Mouse (Mus musculus) midbrain, postnatal 0 days (tissue): ENCODE data around the gene Drg1. TPM values are rescaled to one million over a fixed set of nuclear protein-coding genes. Genes with fewer than 3 reads are reported as not detected.

Experiments used
- ATAC-seq: fragments of 200-750 bp; cut with Nextera tagmentation; 2 replicates; pipeline ENCODE4 v1.8.0; 2017; ENCODE audit warnings: moderate number of reproducible peaks, mild to moderate bottlenecking, moderate TSS enrichment, moderate library complexity; ENCODE audit not compliant: low FRiP score
- DNase-seq: peaks from one replicate; pipeline ENCODE4 v3.0.0-alpha.2; 2015; ENCODE audit warnings: low spot score
- H3K27ac ChIP-seq: fragments of 300-500 bp; sonication (generic); 2 replicates; pipeline ENCODE4 v1.5.1; 2014; ENCODE audit warnings: low read depth, mild to moderate bottlenecking, low read length, mixed read lengths
- H3K27me3 ChIP-seq: fragments of 300-500 bp; sonication (generic); 2 replicates; pipeline ENCODE4 v1.6.1; 2014; ENCODE audit warnings: low read length, control low read depth, mixed read lengths; ENCODE audit not compliant: insufficient read depth
- H3K36me3 ChIP-seq: fragments of 300-500 bp; sonication (generic); 2 replicates; pipeline ENCODE4 v1.6.1; 2014; ENCODE audit warnings: low read length, control low read depth, mixed read lengths; ENCODE audit not compliant: insufficient read depth
- H3K4me1 ChIP-seq: fragments of 300-500 bp; sonication (generic); 2 replicates; pipeline ENCODE4 v1.6.1; 2014; ENCODE audit warnings: mild to moderate bottlenecking, control low read depth, antibody characterized with exemption, low read length, mixed read lengths; ENCODE audit not compliant: insufficient read depth
- H3K4me2 ChIP-seq: fragments of 300-500 bp; sonication (generic); 2 replicates; pipeline ENCODE4 v1.6.1; 2014; ENCODE audit warnings: low read depth, mild to moderate bottlenecking, low read length, mixed read lengths; ENCODE audit not compliant: poor library complexity, severe bottlenecking
- H3K4me3 ChIP-seq: fragments of 300-500 bp; sonication (generic); 2 replicates; pipeline ENCODE4 v1.5.1; 2014; ENCODE audit warnings: low read depth, mild to moderate bottlenecking, low read length, moderate library complexity
- H3K9ac ChIP-seq: fragments of 300-500 bp; sonication (generic); replicated peaks from 2 replicates; pipeline ENCODE4 v1.6.1; 2014; ENCODE audit warnings: mild to moderate bottlenecking, low read length, moderate library complexity, mixed read lengths; ENCODE audit not compliant: poor library complexity, severe bottlenecking
- H3K9me3 ChIP-seq: fragments of 300-500 bp; sonication (generic); 2 replicates; pipeline ENCODE4 v1.6.1; 2016; ENCODE audit warnings: low read length, control low read depth
- CTCF ChIP-seq: IDR thresholded peaks from 2 replicates; pipeline ENCODE4 v1.5.1; 2016; ENCODE audit warnings: antibody characterized with exemption, mild to moderate bottlenecking
- WGBS: fragments of 180-500 bp; shearing (Covaris S2); extraction: QIAGEN DNeasy Blood & Tissue Kit; methylation state at CpG from one replicate; pipeline ENCODE4 v1.1.7; 2014; 5-methylcytosine and 5-hydroxymethylcytosine counted together
- polyA plus RNA-seq: library from polyadenylated mRNA; unstranded; fragments of >200 nt; fragmentation: Nextera tagmentation; extraction: Ambion mirVana; gene quantifications from 2 replicates; pipeline ENCODE4 v1.2.1, GENCODE M21; 2015
- total RNA-seq: library from RNA; depleted of rRNA; stranded (reverse); fragments of >200 nt; gene quantifications from 2 replicates; pipeline ENCODE4 v1.2.3, GENCODE M21; 2014

Gene Drg1
- total and polyA plus RNA-seq, 2 experiments from 2014 or later, result 80.6 to 183 TPM

GRCm38 (mm10) chr11:3292062-3292421 lies 25.8 kb upstream of the Drg1 start:
- ATAC-seq, result no peak
- DNase-seq, result peak; percentile 43
- Histone ChIP-seq H3K4me1 (peaks cover 11% of the 10 kb centered on the region; the same call in 1 of the 2 replicates), H3K27me3 (no peaks in the 10 kb centered on the region), H3K9me3 (no peaks in the 10 kb centered on the region), H3K9ac (peak overlapping the region; percentile 84), H3K4me3 (peak overlapping the region; percentile 79), H3K4me2 (peak overlapping the region; percentile 100), H3K36me3 (peaks cover 35% of the 10 kb centered on the region), H3K27ac (peak overlapping the region; percentile 52)
- 0% methylated on average over 8 of the region's 8 CpGs for WGBS
- TF ChIP-seq CTCF, result no peak

GRCm38 (mm10) chr11:3291311-3292061 lies 25.3 kb upstream of the Drg1 start:
- H3K27ac ChIP-seq, result peak overlapping the region; percentile 100
- ATAC-seq (no peak), DNase-seq (no peak)
- H3K27me3 ChIP-seq, result no peaks in the 10 kb centered on the region
- H3K36me3 ChIP-seq, result peaks cover 29% of the 10 kb centered on the region
- H3K4me2 ChIP-seq, result peak overlapping the region; percentile 100
- H3K4me3 ChIP-seq, result peak overlapping the region; percentile 79
- no peaks in the 10 kb centered on the region for H3K9me3 ChIP-seq
- no peak for TF ChIP-seq CTCF
- WGBS, result 2% methylated on average over 26 of the region's 26 CpGs
- peak overlapping the region; percentile 84 for H3K9ac ChIP-seq
- peaks cover 11% of the 10 kb centered on the region; the same call in 1 of the 2 replicates for H3K4me1 ChIP-seq

GRCm38 (mm10) chr11:3290640-3291310 lies 24.6 kb upstream of the Drg1 start:
- H3K4me1 ChIP-seq, result peaks cover 11% of the 10 kb centered on the region; the same call in 1 of the 2 replicates
- H3K4me3 ChIP-seq, result peak overlapping the region; percentile 79
- under 1% methylated on average over 50 of the region's 50 CpGs for WGBS
- peak overlapping the region; percentile 100 for H3K4me2 ChIP-seq
- no peaks in the 10 kb centered on the region for H3K9me3 ChIP-seq
- ATAC-seq (peak; percentile 0; the same call in 1 of the 2 replicates), DNase-seq (peak; percentile 53)
- H3K36me3 ChIP-seq, result peaks cover 22% of the 10 kb centered on the region
- no peak for TF ChIP-seq CTCF
- H3K27ac ChIP-seq, result peak overlapping the region; percentile 100
- H3K27me3 ChIP-seq, result no peaks in the 10 kb centered on the region
- H3K9ac ChIP-seq, result peak overlapping the region; percentile 84

GRCm38 (mm10) chr11:3289803-3290639 lies 23.8 kb upstream of the Drg1 start:
- WGBS, result under 1% methylated on average over 66 of the region's 92 CpGs
- Histone ChIP-seq H3K9ac (peak overlapping the region; percentile 84), H3K4me3 (peak overlapping the region; percentile 79), H3K4me2 (peak overlapping the region; percentile 100), H3K9me3 (no peaks in the 10 kb centered on the region), H3K4me1 (peaks cover 11% of the 10 kb centered on the region; the same call in 1 of the 2 replicates), H3K36me3 (peaks cover 17% of the 10 kb centered on the region), H3K27ac (peak overlapping the region; percentile 100), H3K27me3 (no peaks in the 10 kb centered on the region)
- ATAC-seq, result peak; percentile 76
- peak; percentile 95 for DNase-seq
- peak; percentile 67 for TF ChIP-seq CTCF

GRCm38 (mm10) chr11:3289302-3289802 lies 23.1 kb upstream of the Drg1 start:
- 0% methylated on average over 26 of the region's 40 CpGs for WGBS
- H3K4me1 ChIP-seq, result peaks cover 11% of the 10 kb centered on the region; the same call in 1 of the 2 replicates

More at GRCm38 (mm10) chr11:3289302-3289802, 23.1 kb upstream of the Drg1 start:
- Histone ChIP-seq H3K9me3 (no peaks in the 10 kb centered on the region), H3K36me3 (peaks cover 12% of the 10 kb centered on the region), H3K4me2 (peak overlapping the region; percentile 100), H3K27ac (peak overlapping the region; percentile 100), H3K4me3 (peak overlapping the region; percentile 79), H3K27me3 (no peaks in the 10 kb centered on the region), H3K9ac (peak overlapping the region; percentile 84)
- no peak for TF ChIP-seq CTCF
- peak; percentile 88 for ATAC-seq
- peak; percentile 95 for DNase-seq
